Mouse (Mus musculus): ENCODE results near the gene Zfp318. TPM values are rescaled to one million over a fixed set of nuclear protein-coding genes. Genes with fewer than 3 reads are reported as not detected.

Zfp318 gene
- total RNA-seq, 2 experiments from 2014 or later, result 18.9 to 25.9 TPM

DNA sequence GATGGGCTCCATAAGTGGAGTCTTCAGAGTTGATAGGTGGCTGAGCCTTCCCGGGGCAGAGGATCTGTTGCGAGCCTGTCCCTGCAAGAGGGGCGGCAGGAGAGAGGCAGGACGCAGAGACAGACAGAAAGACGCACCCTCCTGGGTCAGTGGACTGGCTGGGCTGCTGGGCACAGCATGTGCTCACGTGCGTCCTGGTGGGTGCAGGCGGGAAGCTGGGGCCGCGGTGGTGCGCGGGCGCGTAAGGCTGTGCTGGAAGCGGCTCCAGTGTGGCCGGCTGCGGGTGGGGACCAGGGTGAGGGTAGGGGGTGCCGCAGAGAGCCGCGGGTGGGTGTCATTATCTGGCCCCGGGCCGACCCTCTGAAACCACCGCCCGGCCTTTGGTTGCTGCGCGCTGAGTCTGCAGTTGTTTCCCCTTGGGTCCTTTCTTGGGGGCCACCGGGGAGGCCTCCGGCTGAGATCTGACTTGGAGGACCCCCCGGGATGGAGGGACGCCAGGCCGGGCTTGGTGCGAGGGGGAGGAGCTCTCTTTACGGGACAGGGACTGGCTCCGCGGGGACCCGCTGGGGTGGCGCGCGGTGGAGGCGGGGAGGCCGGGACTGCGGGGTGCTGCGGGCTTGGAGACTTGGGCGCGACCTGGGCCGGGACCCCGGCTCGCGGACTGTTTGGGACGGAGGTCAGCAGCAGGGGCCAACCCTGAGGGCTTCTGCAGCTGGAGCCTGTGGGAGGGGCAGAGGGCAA, 61.5 kb downstream of the Zfp318 start:
- no peak for DNase-seq (ENCODE audit: low spot score in 2 of 2)

DNA sequence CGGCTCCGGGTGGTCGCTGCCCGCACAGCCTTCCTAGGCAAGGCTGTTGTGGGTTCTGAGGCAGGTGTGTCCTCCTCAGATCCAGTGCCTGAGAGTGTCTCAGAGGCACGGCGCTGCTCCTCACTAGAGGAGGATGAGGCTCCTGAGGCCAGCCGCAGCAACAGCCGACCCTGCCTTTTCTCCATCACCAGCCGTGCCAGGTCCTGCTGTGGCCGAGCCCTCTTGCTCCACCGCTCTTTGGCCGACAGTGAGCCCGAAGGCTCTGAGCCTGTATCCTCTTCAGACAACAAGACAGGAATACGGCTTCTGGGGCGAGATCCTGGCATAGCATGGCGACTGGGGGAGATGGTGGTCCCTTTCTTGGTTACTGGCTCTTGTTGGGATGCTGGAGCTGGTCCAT, 62.7 kb downstream of the Zfp318 start:
- DNase-seq (ENCODE audit: low spot score in 2 of 2), result no peak

DNA sequence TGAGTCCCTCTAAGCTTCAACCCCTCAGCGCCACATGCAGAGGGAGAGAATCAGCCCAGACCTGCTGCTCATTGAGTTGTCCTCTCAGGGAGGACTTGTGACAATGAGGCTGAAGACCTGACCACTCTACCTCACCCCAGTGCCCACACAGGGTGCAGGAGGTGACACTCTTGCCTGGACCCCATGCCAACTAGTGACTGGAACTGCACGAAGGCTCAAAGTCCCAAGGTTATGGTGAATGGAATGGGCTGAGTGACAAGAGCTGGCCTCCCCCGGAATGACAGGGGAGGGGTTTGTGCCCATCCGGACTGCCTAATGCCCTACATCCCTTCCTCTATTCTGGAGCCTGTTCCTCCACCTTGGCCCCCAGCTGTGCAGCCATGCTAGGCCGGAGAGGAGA, 69.2 kb downstream of the Zfp318 start:
- no peak for DNase-seq (ENCODE audit: low spot score in 2 of 2)

DNA sequence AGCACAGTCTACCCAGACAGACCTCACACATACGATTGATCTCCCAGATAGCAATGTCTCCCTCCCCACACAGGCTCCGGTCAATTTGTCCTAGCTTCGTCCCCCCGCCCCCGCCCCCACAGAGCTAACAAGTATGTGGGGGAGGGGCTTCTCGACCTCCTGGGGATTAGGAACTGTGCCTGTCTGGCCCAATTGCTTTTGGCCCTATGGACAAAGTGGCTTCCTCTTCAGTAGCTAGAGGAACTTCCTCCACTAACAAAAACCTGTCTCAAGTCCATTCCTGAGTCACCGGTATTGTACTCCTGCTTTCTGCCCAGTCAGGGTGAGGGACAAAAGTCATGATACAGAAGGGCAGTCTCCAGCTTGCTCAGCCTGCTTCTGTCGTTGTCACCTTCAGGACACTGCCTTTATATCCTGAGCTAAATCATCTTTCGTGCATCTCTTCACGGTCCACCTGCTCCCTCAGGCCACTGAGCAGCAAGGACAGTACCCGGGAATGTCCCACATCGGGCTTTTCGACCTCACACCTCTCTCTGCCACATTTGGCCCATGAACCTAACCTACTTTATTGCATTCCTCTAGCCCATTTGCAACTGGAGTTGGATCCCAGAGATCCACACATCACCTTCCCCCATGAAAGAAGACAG, 69.9 kb downstream of the Zfp318 start:
- no peak for DNase-seq (ENCODE audit: low spot score in 2 of 2)

DNA sequence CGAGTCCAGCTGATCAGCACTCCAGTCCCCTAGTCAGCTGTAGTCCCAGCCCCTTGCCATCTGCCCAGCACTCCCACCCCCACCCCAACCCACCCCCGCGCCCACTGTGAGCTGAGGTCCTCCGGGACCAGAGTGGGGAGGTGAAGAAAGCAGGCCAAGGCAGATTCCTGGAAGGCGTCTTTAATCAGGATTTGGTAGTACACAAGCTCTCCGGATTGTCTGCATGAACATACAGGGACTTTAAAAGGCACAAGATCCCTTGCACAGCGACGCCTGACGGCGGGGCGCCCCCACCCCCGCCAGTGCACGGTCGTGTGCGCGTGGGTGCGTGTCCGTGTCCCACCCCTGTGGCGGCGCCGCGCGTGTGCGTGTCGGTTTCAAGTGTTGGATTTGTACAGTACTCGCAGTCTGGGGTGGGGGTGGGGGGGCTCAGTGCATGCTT, 70.5 kb downstream of the Zfp318 start:
- no peak for DNase-seq (ENCODE audit: low spot score in 2 of 2)

DNA sequence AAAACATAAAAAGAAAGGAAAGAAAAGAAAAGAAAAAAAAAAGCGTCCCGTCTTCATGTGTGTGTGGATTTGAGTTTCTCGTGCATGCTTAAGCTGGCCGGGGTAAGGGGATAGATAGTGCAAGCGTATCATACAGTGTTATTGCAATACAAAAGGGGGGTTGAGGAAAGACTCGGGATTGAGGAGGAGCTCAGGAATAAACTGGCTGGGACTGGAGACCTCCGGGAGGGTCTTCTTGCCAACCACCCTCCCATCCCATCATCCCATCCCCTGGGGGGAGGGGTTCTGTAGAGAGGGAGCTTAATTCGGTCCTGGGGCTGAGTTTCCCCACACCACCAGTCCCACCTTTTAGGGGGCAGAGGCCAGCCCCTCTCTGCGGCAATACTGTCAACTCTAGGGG, 71.0 kb downstream of the Zfp318 start:
- DNase-seq (ENCODE audit: low spot score in 2 of 2), result no peak

DNA sequence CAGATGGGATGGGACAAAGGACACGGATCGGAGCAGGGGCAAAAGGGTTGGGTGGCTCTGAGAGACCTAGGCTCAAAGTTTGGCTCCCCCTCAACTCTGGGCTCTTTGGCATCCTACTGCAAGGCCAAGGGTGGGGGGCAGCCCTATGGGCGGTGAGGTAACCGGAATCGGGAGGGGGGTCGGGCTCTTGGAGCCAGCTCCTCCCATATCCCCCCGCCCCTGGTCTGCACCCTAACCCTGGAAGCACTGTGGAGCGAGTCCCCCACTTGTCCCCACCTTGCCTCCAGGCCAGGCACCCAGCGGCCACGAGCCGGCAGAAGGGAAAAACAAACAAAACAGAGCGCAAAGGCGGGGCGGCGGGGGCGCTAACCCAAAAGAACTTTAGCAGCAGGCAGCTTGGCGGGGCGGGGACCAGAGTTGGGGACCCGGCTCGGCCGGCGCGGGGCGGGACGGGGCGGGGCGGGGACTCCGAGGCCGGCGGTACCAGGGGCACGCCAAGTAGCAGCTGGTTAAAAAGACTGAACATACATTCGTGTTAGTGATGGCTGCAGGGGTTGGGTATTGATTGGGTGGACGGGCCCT, 71.7 kb downstream of the Zfp318 start:
- DNase-seq (ENCODE audit: low spot score in 2 of 2), result peak in 1 of 2 experiments; percentile 30

DNA sequence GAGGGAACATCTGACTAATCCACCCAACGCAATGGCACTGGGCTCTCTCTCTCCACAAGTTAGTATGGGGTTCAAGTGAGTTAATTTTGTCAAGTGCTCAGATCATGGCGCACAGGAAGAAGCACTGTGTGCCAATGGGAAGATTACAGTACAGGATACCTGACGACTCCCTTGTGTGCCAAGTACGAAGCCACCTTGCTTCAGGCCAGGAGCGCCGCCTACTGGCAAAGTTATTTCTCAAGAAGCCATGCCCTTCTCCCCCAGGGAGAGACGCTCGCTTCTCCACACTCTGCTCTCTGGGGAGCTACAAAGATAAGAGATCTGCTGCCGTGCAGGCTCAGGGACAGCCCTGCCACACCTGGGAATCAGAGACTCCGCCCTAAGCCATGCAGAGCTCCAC, 74.3 kb downstream of the Zfp318 start:
- DNase-seq (ENCODE audit: low spot score in 2 of 2), result peak; percentile 29 to 59

DNA sequence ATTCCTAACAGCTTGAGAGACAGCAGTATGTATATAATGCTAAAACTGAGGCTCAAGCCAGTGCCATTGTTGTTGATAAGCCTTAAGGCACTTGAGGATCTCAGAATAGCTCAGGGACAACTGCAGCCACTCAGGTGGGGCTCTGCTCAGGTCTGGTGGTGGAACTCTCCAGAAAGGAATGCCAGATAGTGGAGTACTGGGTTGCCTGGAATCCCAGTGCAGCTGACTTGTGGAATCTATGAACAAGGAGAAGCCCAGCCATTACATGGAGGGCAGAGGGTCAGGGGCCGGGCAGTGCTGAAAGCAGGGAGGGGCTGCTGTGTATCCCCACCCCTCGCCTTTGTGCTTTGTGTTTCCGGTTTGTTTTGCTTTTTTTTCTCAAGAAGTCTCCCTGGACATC, 74.9 kb downstream of the Zfp318 start:
- no peak for DNase-seq (ENCODE audit: low spot score in 2 of 2)

DNA sequence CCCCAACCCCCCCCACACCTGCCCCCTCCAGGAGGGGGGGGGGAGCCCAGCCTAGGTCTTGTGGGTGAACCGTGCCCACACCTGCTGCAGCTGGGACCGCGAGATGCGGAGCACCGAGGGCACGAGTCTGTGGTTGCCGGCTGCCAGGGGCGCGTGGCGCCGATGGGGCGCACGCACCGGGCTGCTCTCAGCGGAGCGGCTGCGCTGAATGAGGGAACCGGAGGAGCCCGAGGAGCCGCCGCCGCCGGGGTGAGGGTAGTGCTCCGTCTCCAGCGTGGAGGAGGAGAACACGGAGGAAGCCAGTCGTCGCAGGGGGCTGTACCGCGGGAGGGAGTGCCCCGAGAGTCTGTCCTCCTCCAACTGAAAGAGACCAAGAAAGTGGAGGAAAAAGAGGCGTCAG, 77.1 kb downstream of the Zfp318 start:
- DNase-seq (ENCODE audit: low spot score in 2 of 2), result no peak

DNA sequence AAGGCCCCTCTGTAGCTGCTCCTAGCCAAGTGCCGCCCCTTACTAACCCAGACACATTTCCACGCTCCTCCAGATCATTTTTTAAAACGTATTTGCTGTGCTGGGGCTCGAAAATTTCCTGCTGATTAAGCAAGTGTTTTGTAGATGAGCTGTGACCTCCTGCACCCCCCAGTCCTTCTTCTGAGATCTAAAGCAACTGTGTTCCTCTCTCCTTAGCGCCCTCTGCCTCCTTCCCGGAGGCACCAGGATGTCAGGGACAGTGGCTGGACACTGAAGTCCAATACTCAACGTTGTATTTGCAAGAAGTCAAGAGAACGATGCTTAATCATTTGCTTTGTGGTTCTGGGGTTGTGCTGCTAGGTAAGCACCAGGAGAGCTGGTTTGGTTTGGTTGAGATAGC, 77.8 kb downstream of the Zfp318 start:
- DNase-seq (ENCODE audit: low spot score in 2 of 2), result no peak

DNA sequence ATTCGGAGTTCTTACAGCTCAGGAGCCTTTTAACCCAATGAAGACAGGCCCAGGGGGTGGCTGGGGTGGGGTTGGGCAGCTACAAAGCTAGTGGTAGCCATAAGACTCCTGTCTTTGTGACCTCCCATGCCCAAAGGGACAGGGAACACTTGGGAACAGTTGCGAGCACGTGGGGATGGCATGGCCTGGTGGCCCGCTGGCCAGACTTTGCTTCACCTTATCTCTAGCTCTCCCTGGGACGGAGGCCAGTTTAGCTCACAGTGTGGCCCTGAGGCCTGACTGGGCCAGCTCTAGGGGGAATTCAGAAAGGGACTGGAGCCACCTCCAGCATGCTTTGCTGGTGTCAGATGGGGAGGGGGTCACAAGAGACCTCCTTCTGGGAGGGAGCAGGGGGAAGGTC, 78.7 kb downstream of the Zfp318 start:
- no peak for DNase-seq (ENCODE audit: low spot score in 2 of 2)

DNA sequence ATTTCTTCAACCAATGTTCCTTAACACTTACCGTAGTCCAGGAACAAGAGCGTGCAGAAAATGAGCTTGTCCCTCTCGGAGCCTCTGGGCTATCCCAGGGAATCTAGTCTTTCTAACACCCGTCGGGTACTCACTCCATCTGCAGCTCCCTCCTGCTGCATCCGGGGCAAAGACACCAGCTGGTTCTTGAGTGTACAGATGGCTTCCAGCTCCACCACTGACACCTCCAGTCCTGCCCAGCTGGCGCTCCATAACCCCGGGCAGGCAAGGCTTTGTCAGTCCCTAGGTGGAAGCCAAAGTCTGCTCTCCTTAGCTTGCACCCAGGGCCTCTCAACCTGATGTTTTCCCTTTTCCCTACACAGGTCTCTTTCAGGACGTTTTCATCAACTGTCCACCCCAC, 84.3 kb downstream of the Zfp318 start:
- no peak for DNase-seq (ENCODE audit: low spot score in 2 of 2)

Other genes with a start within 250 kb of the Zfp318 start
- 10 to 100 TPM in 1 of 2 experiments, 1 to 10 TPM in 1; 8.5 to 12.2 TPM for gene Rsph9, start 239.5 kb upstream of the Zfp318 start, total RNA-seq (2021)
- gene Mad2l1bp, start 230.2 kb upstream of the Zfp318 start, total RNA-seq (2021), result 10 to 100 TPM; 11.9 to 13.3 TPM
- gene Gtpbp2, start 222.7 kb upstream of the Zfp318 start, total RNA-seq (2021), result 10 to 100 TPM; 75.8 to 79.5 TPM
- gene Polh, start 181.1 kb upstream of the Zfp318 start, total RNA-seq (2021), result 10 to 100 TPM; 20.4 to 45.3 TPM
- 10 to 100 TPM; 45.7 to 85.4 TPM for gene Xpo5, start 180.9 kb upstream of the Zfp318 start, total RNA-seq (2021)
- 100 to 1,000 TPM in 1 of 2 experiments, 10 to 100 TPM in 1; 68.6 to 122 TPM for gene Polr1c, start 135.7 kb upstream of the Zfp318 start, total RNA-seq (2021)
- gene Yipf3, start 135.7 kb upstream of the Zfp318 start, total RNA-seq (2021), result 100 to 1,000 TPM; 121 to 185 TPM
- gene Lrrc73, start 130.2 kb upstream of the Zfp318 start, total RNA-seq (2021), result 1 to 10 TPM; 6.0 to 7.9 TPM
- 10 to 100 TPM; 41.5 to 52.9 TPM for gene Tjap1, start 100.7 kb upstream of the Zfp318 start, total RNA-seq (2021)
- under 1 TPM in 1 of 2 experiments, not detected in 1; 0.23 TPM for gene Dlk2, start 86.3 kb upstream of the Zfp318 start, total RNA-seq (2021)
- 1 to 10 TPM; 6.8 to 7.0 TPM for gene Abcc10, start 55.4 kb upstream of the Zfp318 start, total RNA-seq (2021)
- under 1 TPM; 0.32 to 0.63 TPM for gene Crip3, start 45.2 kb downstream of the Zfp318 start, total RNA-seq (2021)
- not detected for gene Slc22a7, start 54.7 kb downstream of the Zfp318 start, total RNA-seq (2021)
- gene Ttbk1, start 103.9 kb downstream of the Zfp318 start, total RNA-seq (2021), result 1 to 10 TPM in 1 of 2 experiments, under 1 TPM in 1; 0.96 to 1.0 TPM
- gene Dnph1, start 113.0 kb downstream of the Zfp318 start, total RNA-seq (2021), result 1 to 10 TPM; 3.2 to 6.0 TPM
- 10 to 100 TPM; 24.8 to 30.1 TPM for gene Cul9, start 162.7 kb downstream of the Zfp318 start, total RNA-seq (2021)
- gene Srf, start 172.4 kb downstream of the Zfp318 start, total RNA-seq (2021), result 10 to 100 TPM; 40.8 to 66.6 TPM
- gene Ptk7, start 245.8 kb downstream of the Zfp318 start, total RNA-seq (2021), result 1 to 10 TPM; 2.7 to 5.8 TPM